Mouse (Mus musculus) WW6 (cell line): Measurements from ENCODE around the gene Vmn1r104.
"Not testable (repeated sequence)": the region's sequence is repeated elsewhere in the genome, so short reads cannot be mapped to it uniquely, and the experiment has no call there.

Source experiments
- DNase-seq: peaks from one replicate; pipeline ENCODE4 v3.0.0-alpha.2; 2013; ENCODE audit warnings: low read depth, low spot score

Vmn1r104 gene

GRCm38 (mm10) chr7:20533537-20533936 lies at the start of gene Vmn1r104:
Gene Vmn1r104, plus strand, starts transcription at chr7:20533837.
- DNase-seq = not testable (repeated sequence)

GRCm38 (mm10) chr7:20510434-20510833 lies 23.2 kb upstream of the Vmn1r104 start, which contains the start of gene Vmn1r103:
Gene Vmn1r103, minus strand, starts transcription at chr7:20510534.
- DNase-seq = not testable (repeated sequence)

GRCm38 (mm10) chr7:20545657-20546056 lies 12.0 kb downstream of the Vmn1r104 start, which contains the start of gene Gm5726:
Gene Gm5726, minus strand, starts transcription at chr7:20545757.
- DNase-seq = not testable (repeated sequence)

- DNase-seq = not testable (repeated sequence)
Observed at GRCm38 (mm10) chr7:20576141-20576540, 42.5 kb downstream of the Vmn1r104 start, which contains the start of gene Gm4141. Gene Gm4141, minus strand, starts transcription at chr7:20576241.
